ENCODE assay signal across 9 mouse cellular contexts in the genomic region with DNA sequence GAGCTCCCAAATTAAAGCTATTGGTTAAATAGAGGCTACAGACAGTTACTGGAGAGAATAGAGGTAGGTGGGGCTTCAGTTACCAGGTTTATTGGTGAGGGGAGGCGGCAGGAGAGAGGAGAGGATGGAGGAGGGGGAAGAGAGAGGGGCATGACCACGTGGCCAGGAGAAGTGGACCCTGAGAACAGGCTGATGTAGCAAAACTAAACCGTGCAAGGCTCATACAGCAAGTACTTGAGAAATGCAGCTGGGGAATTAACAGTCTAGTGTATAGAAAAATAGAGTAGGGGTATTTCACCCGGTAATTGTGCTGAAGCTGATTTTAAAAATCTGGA. TPM values are rescaled to one million over a fixed set of nuclear protein-coding genes. Genes with fewer than 3 reads are reported as not detected.
DNase-seq lines count a peak whose midpoint lies in the region; ATAC-seq and TF ChIP-seq lines count a peak whose summit lies in the region.
"Had no signal": no experiment of that assay in that cellular context is flagged by ENCODE, and none has a peak within 500 bp of the region (broad histone marks: within the 10 kb centered on the region; RNA-seq: fewer than 3 reads in every experiment).

No protein-coding gene starts in this region.

- TF ChIP-seq POLR2A in lung, adult 2 months (IDR thresholded peaks at IDR 0.05; ENCODE audit: borderline replicate concordance, extremely low read depth, low read depth, low read length), result no peak

- 0 out of 2 replicates have a peak, but pooled peaks have one; percentile 53 for ATAC-seq in forebrain, embryonic 11.5 days (replicated peaks; ENCODE audit: low FRiP score)
- no peak for ATAC-seq in forebrain, embryonic 13.5 days
- ATAC-seq in lung, postnatal 0 days, result peak; percentile 16; the same call in 1 of the 2 replicates
- ATAC-seq in intestine, embryonic 15.5 days, result peak; percentile 6; the same call in 1 of the 2 replicates
- ATAC-seq in neural tube, embryonic 14.5 days (ENCODE audit: low read depth), result no peak; the same call in 1 of the 2 replicates
- no peak for ATAC-seq in megakaryocyte-erythroid progenitor cell, adult 5-6 weeks (replicated peaks; ENCODE audit: low FRiP score, low TSS enrichment, poor library complexity, severe bottlenecking)

- H3K4me1 ChIP-seq in forebrain, embryonic 11.5 days (replicated peaks; ENCODE audit: control insufficient read depth, insufficient read depth, low read length), result peaks cover 11% of the 10 kb centered on the region; the same call in 1 of the 2 replicates
- peaks cover 13% of the 10 kb centered on the region for H3K4me1 ChIP-seq in forebrain, embryonic 13.5 days
- H3K4me1 ChIP-seq in lung, postnatal 0 days (ENCODE audit: insufficient read depth, low read depth, low read length), result peaks cover 14% of the 10 kb centered on the region; the same call in 1 of the 2 replicates
- no peaks in the 10 kb centered on the region; the same call in 1 of the 2 replicates for H3K4me1 ChIP-seq in lung, adult 2 months (ENCODE audit: control insufficient read depth, insufficient read depth, low read length)
- peaks cover 16% of the 10 kb centered on the region for H3K4me1 ChIP-seq in intestine, embryonic 15.5 days (replicated peaks)
- 0 out of 2 replicates have a peak, but pooled peaks cover 2% of the 10 kb centered on the region for H3K4me1 ChIP-seq in neural tube, embryonic 14.5 days (ENCODE audit: control insufficient read depth, insufficient read depth, low read length)

- no peak overlapping the region for H3K27ac ChIP-seq in forebrain, embryonic 11.5 days (ENCODE audit: low read depth, low read length)
- no peak overlapping the region; the same call in 1 of the 2 replicates for H3K27ac ChIP-seq in forebrain, embryonic 13.5 days
- H3K27ac ChIP-seq in lung, postnatal 0 days (ENCODE audit: low read length), result 0 out of 2 replicates have a peak overlapping the region, but pooled peaks have one; percentile 32
- no peak overlapping the region; the same call in 1 of the 2 replicates for H3K27ac ChIP-seq in intestine, embryonic 15.5 days
- H3K27ac ChIP-seq in neural tube, embryonic 14.5 days (ENCODE audit: low read depth, low read length), result no peak overlapping the region

- no peak overlapping the region for H3K4me3 ChIP-seq in forebrain, embryonic 11.5 days (ENCODE audit: low read depth, low read length)
- H3K4me3 ChIP-seq in forebrain, embryonic 13.5 days, result no peak overlapping the region
- H3K4me3 ChIP-seq in lung, postnatal 0 days (ENCODE audit: low read depth, low read length), result no peak overlapping the region
- H3K4me3 ChIP-seq in lung, adult 2 months (replicated peaks; ENCODE audit: extremely low read depth, low read depth, low read length), result no peak overlapping the region
- no peak overlapping the region for H3K4me3 ChIP-seq in intestine, embryonic 15.5 days (replicated peaks)
- no peak overlapping the region for H3K4me3 ChIP-seq in neural tube, embryonic 14.5 days (ENCODE audit: low read depth, low read length)

- no peak for DNase-seq in forebrain, embryonic 11.5 days (ENCODE audit: low spot score)
- no peak for DNase-seq in lung, postnatal 0 days (ENCODE audit: low spot score)
- no peak for DNase-seq in lung, adult 2 months
- DNase-seq in frontal cortex, postnatal 36 days (ENCODE audit: low spot score in 2 of 2), result no peak
- DNase-seq: left cerebral cortex, postnatal 4 days had no signal

- H3K4me2 ChIP-seq in forebrain, embryonic 11.5 days (ENCODE audit: low read depth, low read length, severe bottlenecking), result peak overlapping the region; percentile 21; the same call in 1 of the 2 replicates
- no peak overlapping the region for H3K4me2 ChIP-seq in forebrain, embryonic 13.5 days
- H3K4me2 ChIP-seq in lung, postnatal 0 days (replicated peaks; ENCODE audit: low read depth, low read length), result no peak overlapping the region
- H3K4me2 ChIP-seq in intestine, embryonic 15.5 days (replicated peaks), result peak overlapping the region; percentile 54
- peak overlapping the region; percentile 26; the same call in 1 of the 2 replicates for H3K4me2 ChIP-seq in neural tube, embryonic 14.5 days (ENCODE audit: low read depth, low read length)

- TF ChIP-seq EP300 in lung, postnatal 0 days (IDR thresholded peaks at IDR 0.05), result no peak

- H3K36me3 ChIP-seq in forebrain, embryonic 11.5 days (ENCODE audit: control insufficient read depth, insufficient read depth, low read length), result no peaks in the 10 kb centered on the region
- no peaks in the 10 kb centered on the region for H3K36me3 ChIP-seq in forebrain, embryonic 13.5 days (ENCODE audit: poor library complexity, severe bottlenecking)
- H3K36me3 ChIP-seq in lung, postnatal 0 days (ENCODE audit: insufficient read depth, low read length), result no peaks in the 10 kb centered on the region
- no peaks in the 10 kb centered on the region for H3K36me3 ChIP-seq in intestine, embryonic 15.5 days
- H3K36me3 ChIP-seq in neural tube, embryonic 14.5 days (ENCODE audit: control insufficient read depth, insufficient read depth, low read length), result no peaks in the 10 kb centered on the region

- H3K9ac ChIP-seq in forebrain, embryonic 11.5 days (ENCODE audit: low read length), result no peak overlapping the region
- no peak overlapping the region for H3K9ac ChIP-seq in forebrain, embryonic 13.5 days
- H3K9ac ChIP-seq in lung, postnatal 0 days (replicated peaks; ENCODE audit: low read depth), result 0 out of 2 replicates have a peak overlapping the region, but pooled peaks have one; percentile 19
- H3K9ac ChIP-seq in intestine, embryonic 15.5 days, result no peak overlapping the region
- H3K9ac ChIP-seq in neural tube, embryonic 14.5 days (replicated peaks; ENCODE audit: low read depth, low read length), result no peak overlapping the region

- peaks cover 2% of the 10 kb centered on the region; the same call in 1 of the 2 replicates for H3K27me3 ChIP-seq in forebrain, embryonic 11.5 days (ENCODE audit: control insufficient read depth, insufficient read depth, low read length)
- H3K27me3 ChIP-seq in forebrain, embryonic 13.5 days, result peaks cover 26% of the 10 kb centered on the region; the same call in 1 of the 2 replicates
- no peaks in the 10 kb centered on the region for H3K27me3 ChIP-seq in lung, postnatal 0 days (replicated peaks; ENCODE audit: insufficient read depth, low read length)
- no peaks in the 10 kb centered on the region for H3K27me3 ChIP-seq in intestine, embryonic 15.5 days (replicated peaks)
- no peaks in the 10 kb centered on the region for H3K27me3 ChIP-seq in neural tube, embryonic 14.5 days (ENCODE audit: control insufficient read depth, insufficient read depth, low read length)

- 11% methylated on average over 4 of the region's 4 CpGs for WGBS in forebrain, embryonic 11.5 days
- WGBS in forebrain, embryonic 13.5 days, result 8% methylated on average over 4 of the region's 4 CpGs
- 12% methylated on average over 4 of the region's 4 CpGs for WGBS in lung, postnatal 0 days
- 25% methylated on average over 4 of the region's 4 CpGs for WGBS in lung, adult 2 months
- WGBS in intestine, embryonic 15.5 days, result 7% methylated on average over 4 of the region's 4 CpGs
- 6% methylated on average over 4 of the region's 4 CpGs for WGBS in neural tube, embryonic 14.5 days

- H3K9me3 ChIP-seq in forebrain, embryonic 11.5 days (ENCODE audit: control insufficient read depth, low read length), result no peaks in the 10 kb centered on the region
- H3K9me3 ChIP-seq in forebrain, embryonic 13.5 days (replicated peaks), result no peaks in the 10 kb centered on the region
- no peaks in the 10 kb centered on the region for H3K9me3 ChIP-seq in lung, postnatal 0 days (ENCODE audit: low read length)
- H3K9me3 ChIP-seq in intestine, embryonic 15.5 days, result no peaks in the 10 kb centered on the region
- no peaks in the 10 kb centered on the region for H3K9me3 ChIP-seq in neural tube, embryonic 14.5 days (ENCODE audit: control insufficient read depth, low read length)

- no peak for TF ChIP-seq CTCF in lung, postnatal 0 days (IDR thresholded peaks at IDR 0.05)
- TF ChIP-seq CTCF in lung, adult 2 months (IDR thresholded peaks at IDR 0.05; ENCODE audit: insufficient read depth, low read length), result no peak

RNA-seq across cellular contexts. Expression of a gene that starts 5.9 kb away (rescaled TPM):
- 36.4 and 44.6 TPM in 2 replicates for polyA plus RNA-seq in forebrain, embryonic 11.5 days (2014; fragmentation: Nextera tagmentation; extraction: Ambion mirVana)
- 31.8 and 34.4 TPM in 2 replicates for polyA plus RNA-seq in forebrain, embryonic 13.5 days (2015; fragmentation: Nextera tagmentation; extraction: Ambion mirVana)
- polyA plus RNA-seq in lung, postnatal 0 days (2015; fragmentation: Nextera tagmentation; extraction: Ambion mirVana), result 19.3 and 22.5 TPM in 2 replicates
- polyA plus RNA-seq in lung, adult 2 months (2012; rRNA removed), result 34.0 and 40.0 TPM in 2 replicates
- polyA plus RNA-seq in intestine, embryonic 15.5 days (2015; fragmentation: Nextera tagmentation; extraction: Ambion mirVana), result 25.7 and 25.9 TPM in 2 replicates
- polyA plus RNA-seq in neural tube, embryonic 14.5 days (2014; fragmentation: Nextera tagmentation; extraction: Ambion mirVana), result 52.2 and 52.7 TPM in 2 replicates
- total RNA-seq in megakaryocyte-erythroid progenitor cell, adult 5-6 weeks (2014; fragmentation: Nextera tagmentation), result 25.1 and 27.4 TPM in 2 replicates
- 17.7 and 37.2 TPM in 2 replicates for total RNA-seq in megakaryocyte-erythroid progenitor cell, adult 5-6 weeks (2017)

Comparison
In these comparisons a context has a peak if more than half of its experiments do, and no peak if none do; other contexts are left out.
1. ATAC-seq: peak in forebrain, embryonic 11.5 days (single experiment), lung, postnatal 0 days (single experiment) and intestine, embryonic 15.5 days (single experiment); none in forebrain, embryonic 13.5 days (single experiment), neural tube, embryonic 14.5 days (single experiment) and megakaryocyte-erythroid progenitor cell, adult 5-6 weeks (single experiment).
2. H3K4me2 ChIP-seq: peak in forebrain, embryonic 11.5 days (single experiment), intestine, embryonic 15.5 days (single experiment) and neural tube, embryonic 14.5 days (single experiment); none in forebrain, embryonic 13.5 days (single experiment) and lung, postnatal 0 days (single experiment).